Mouse (Mus musculus): ENCODE results near the gene Clstn2. TPM values are rescaled to one million over a fixed set of nuclear protein-coding genes. Genes with fewer than 3 reads are reported as not detected.

The Clstn2 gene
- polyA plus RNA-seq, 1 experiment from 2014 or later = 1.1 TPM

DNA sequence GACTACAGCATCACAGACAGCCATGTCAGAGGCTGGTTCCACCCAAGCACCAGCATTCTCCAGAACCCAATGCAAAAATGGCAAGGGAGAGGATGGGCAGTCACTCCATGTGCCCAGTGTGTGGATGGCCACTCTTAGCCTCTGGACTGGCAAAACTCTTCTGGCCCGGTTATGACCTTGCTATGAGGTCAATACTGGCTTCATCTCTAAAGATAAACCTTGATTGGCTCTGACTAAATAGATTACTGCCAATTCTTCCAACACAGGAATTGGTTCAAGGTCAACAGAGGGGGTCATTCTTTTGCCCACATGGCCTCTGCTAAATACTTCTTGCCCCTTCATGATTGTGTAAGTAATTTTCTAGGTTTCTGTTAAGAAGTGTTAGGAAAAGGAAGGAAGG, 505.1 kb downstream of the Clstn2 start:
- Histone ChIP-seq H3K27ac (ENCODE audit: low read depth) (no peak overlapping the region), H3K27me3 (replicated peaks; ENCODE audit: control insufficient read depth, insufficient read depth, low read length) (no peaks in the 10 kb centered on the region), H3K4me3 (ENCODE audit: low read depth, low read length) (no peak overlapping the region), H3K4me1 (replicated peaks; ENCODE audit: control insufficient read depth, insufficient read depth, low read length) (no peaks in the 10 kb centered on the region), H3K36me3 (ENCODE audit: control insufficient read depth, insufficient read depth, low read length) (no peaks in the 10 kb centered on the region), H3K9me3 (ENCODE audit: control insufficient read depth, low read length) (no peaks in the 10 kb centered on the region), H3K4me2 (ENCODE audit: low read length) (no peak overlapping the region), H3K9ac (ENCODE audit: low read length) (no peak overlapping the region)
- DNase-seq (ENCODE audit: low spot score) (no peak), ATAC-seq (replicated peaks; ENCODE audit: low FRiP score, low TSS enrichment, low read depth) (no peak)
- 80% methylated on average over 1 of the region's 1 CpGs for WGBS

- 88% methylated on average over 1 of the region's 1 CpGs for WGBS
- no peaks in the 10 kb centered on the region for H3K4me1 ChIP-seq (replicated peaks; ENCODE audit: control insufficient read depth, insufficient read depth, low read length)
- H3K9me3 ChIP-seq (ENCODE audit: control insufficient read depth, low read length) = no peaks in the 10 kb centered on the region
- no peaks in the 10 kb centered on the region for H3K36me3 ChIP-seq (ENCODE audit: control insufficient read depth, insufficient read depth, low read length)
- DNase-seq (ENCODE audit: low spot score) (no peak), ATAC-seq (replicated peaks; ENCODE audit: low FRiP score, low TSS enrichment, low read depth) (no peak)
- H3K27ac ChIP-seq (ENCODE audit: low read depth) = no peak overlapping the region
- H3K27me3 ChIP-seq (replicated peaks; ENCODE audit: control insufficient read depth, insufficient read depth, low read length) = no peaks in the 10 kb centered on the region
- no peak overlapping the region for H3K9ac ChIP-seq (ENCODE audit: low read length)
- H3K4me3 ChIP-seq (ENCODE audit: low read depth, low read length) = no peak overlapping the region
- H3K4me2 ChIP-seq (ENCODE audit: low read length) = no peak overlapping the region
Measured at GRCm38 (mm10) chr9:97527276-97527675, 505.7 kb downstream of the Clstn2 start.

DNA sequence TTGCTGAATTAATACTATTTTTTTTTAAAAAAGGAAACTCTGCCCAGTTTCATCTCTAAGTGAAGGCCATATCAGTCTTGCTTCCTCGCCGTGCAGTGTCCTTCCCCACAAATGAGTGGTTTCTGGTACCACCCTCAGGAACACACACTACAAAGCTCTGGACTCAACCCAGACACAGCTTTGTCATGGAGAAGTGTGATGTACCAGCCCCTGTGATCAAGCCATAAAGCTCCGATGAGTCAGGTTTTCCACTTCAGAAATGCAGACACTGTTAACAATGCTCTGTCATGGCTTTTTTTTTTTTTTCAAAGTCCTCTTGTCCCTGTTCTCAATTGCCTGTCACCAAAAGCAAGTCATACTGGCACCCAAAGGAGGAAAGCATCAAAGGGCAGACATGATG, 507.4 kb downstream of the Clstn2 start:
- no peaks in the 10 kb centered on the region for H3K36me3 ChIP-seq (ENCODE audit: control insufficient read depth, insufficient read depth, low read length)
- H3K4me2 ChIP-seq (ENCODE audit: low read length) = no peak overlapping the region
- H3K4me1 ChIP-seq (replicated peaks; ENCODE audit: control insufficient read depth, insufficient read depth, low read length) = no peaks in the 10 kb centered on the region
- no peaks in the 10 kb centered on the region for H3K9me3 ChIP-seq (ENCODE audit: control insufficient read depth, low read length)
- no peak overlapping the region for H3K27ac ChIP-seq (ENCODE audit: low read depth)
- ATAC-seq (replicated peaks; ENCODE audit: low FRiP score, low TSS enrichment, low read depth) = no peak
- H3K27me3 ChIP-seq (replicated peaks; ENCODE audit: control insufficient read depth, insufficient read depth, low read length) = no peaks in the 10 kb centered on the region
- no peak for DNase-seq (ENCODE audit: low spot score)
- H3K4me3 ChIP-seq (ENCODE audit: low read depth, low read length) = no peak overlapping the region
- 83% methylated on average over 3 of the region's 3 CpGs for WGBS
- H3K9ac ChIP-seq (ENCODE audit: low read length) = no peak overlapping the region

DNA sequence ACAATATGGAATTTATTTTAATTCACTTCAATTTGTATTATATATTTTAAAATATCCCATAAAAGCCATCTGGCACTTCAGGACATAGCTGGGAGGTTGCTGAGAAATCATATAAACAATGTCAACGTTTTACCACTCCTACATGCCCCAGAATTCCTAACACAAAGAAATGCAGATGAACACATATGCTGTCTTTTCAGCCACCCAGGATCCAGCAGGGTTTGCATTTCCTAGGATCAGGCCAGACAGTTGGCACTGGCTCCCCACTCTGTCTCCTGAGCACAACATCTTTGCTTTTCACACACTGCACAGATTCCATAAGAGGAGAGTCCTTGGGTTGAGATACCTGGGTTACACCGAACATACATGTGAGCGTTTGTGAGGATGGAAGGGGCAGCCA, 508.1 kb downstream of the Clstn2 start:
- H3K9ac ChIP-seq (ENCODE audit: low read length) = no peak overlapping the region
- H3K27me3 ChIP-seq (replicated peaks; ENCODE audit: control insufficient read depth, insufficient read depth, low read length) = no peaks in the 10 kb centered on the region
- H3K9me3 ChIP-seq (ENCODE audit: control insufficient read depth, low read length) = no peaks in the 10 kb centered on the region
- no peak for ATAC-seq (replicated peaks; ENCODE audit: low FRiP score, low TSS enrichment, low read depth)
- no peak for DNase-seq (ENCODE audit: low spot score)
- H3K4me2 ChIP-seq (ENCODE audit: low read length) = no peak overlapping the region
- H3K4me1 ChIP-seq (replicated peaks; ENCODE audit: control insufficient read depth, insufficient read depth, low read length) = no peaks in the 10 kb centered on the region
- H3K36me3 ChIP-seq (ENCODE audit: control insufficient read depth, insufficient read depth, low read length) = no peaks in the 10 kb centered on the region
- H3K27ac ChIP-seq (ENCODE audit: low read depth) = no peak overlapping the region
- H3K4me3 ChIP-seq (ENCODE audit: low read depth, low read length) = no peak overlapping the region
- WGBS = 68% methylated on average over 3 of the region's 3 CpGs

GRCm38 (mm10) chr9:97520771-97521170, 512.2 kb downstream of the Clstn2 start:
- Histone ChIP-seq H3K4me1 (replicated peaks; ENCODE audit: control insufficient read depth, insufficient read depth, low read length) (no peaks in the 10 kb centered on the region), H3K4me3 (ENCODE audit: low read depth, low read length) (no peak overlapping the region), H3K9ac (ENCODE audit: low read length) (no peak overlapping the region), H3K27me3 (replicated peaks; ENCODE audit: control insufficient read depth, insufficient read depth, low read length) (no peaks in the 10 kb centered on the region), H3K9me3 (ENCODE audit: control insufficient read depth, low read length) (no peaks in the 10 kb centered on the region), H3K4me2 (ENCODE audit: low read length) (no peak overlapping the region), H3K36me3 (ENCODE audit: control insufficient read depth, insufficient read depth, low read length) (no peaks in the 10 kb centered on the region), H3K27ac (ENCODE audit: low read depth) (no peak overlapping the region)
- WGBS = 94% methylated on average over 3 of the region's 3 CpGs
- no peak for DNase-seq (ENCODE audit: low spot score)
- no peak for ATAC-seq (replicated peaks; ENCODE audit: low FRiP score, low TSS enrichment, low read depth)

DNA sequence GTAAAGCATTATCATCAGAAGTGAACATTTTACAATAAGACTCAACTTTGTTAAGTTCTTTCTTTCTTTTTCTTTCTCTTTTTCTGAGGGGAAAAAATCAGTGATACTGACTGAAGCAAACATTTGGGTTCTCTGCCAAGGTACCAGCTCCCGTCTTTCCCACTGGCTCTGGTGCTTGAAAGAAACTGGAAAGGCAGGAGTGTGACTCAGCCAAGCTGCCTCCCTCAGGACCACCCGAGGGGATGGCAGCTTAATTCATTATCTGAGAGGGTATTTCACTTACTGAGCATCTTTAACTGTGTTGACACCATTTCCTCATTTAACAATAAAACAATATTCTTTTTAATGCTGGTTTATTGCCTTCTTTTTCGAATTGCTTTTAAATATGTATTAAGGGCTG, 516.0 kb downstream of the Clstn2 start:
- no peak overlapping the region for H3K27ac ChIP-seq (ENCODE audit: low read depth)
- H3K9me3 ChIP-seq (ENCODE audit: control insufficient read depth, low read length) = no peaks in the 10 kb centered on the region
- no peak for ATAC-seq (replicated peaks; ENCODE audit: low FRiP score, low TSS enrichment, low read depth)
- 54% methylated on average over 3 of the region's 3 CpGs for WGBS
- no peak overlapping the region for H3K4me3 ChIP-seq (ENCODE audit: low read depth, low read length)
- no peaks in the 10 kb centered on the region for H3K36me3 ChIP-seq (ENCODE audit: control insufficient read depth, insufficient read depth, low read length)
- no peak for DNase-seq (ENCODE audit: low spot score)
- H3K9ac ChIP-seq (ENCODE audit: low read length) = no peak overlapping the region
- no peaks in the 10 kb centered on the region for H3K27me3 ChIP-seq (replicated peaks; ENCODE audit: control insufficient read depth, insufficient read depth, low read length)
- no peak overlapping the region for H3K4me2 ChIP-seq (ENCODE audit: low read length)
- no peaks in the 10 kb centered on the region for H3K4me1 ChIP-seq (replicated peaks; ENCODE audit: control insufficient read depth, insufficient read depth, low read length)

- H3K4me2 ChIP-seq (ENCODE audit: low read length) = no peak overlapping the region
- DNase-seq (ENCODE audit: low spot score) (no peak), ATAC-seq (replicated peaks; ENCODE audit: low FRiP score, low TSS enrichment, low read depth) (no peak)
- H3K9ac ChIP-seq (ENCODE audit: low read length) = no peak overlapping the region
- 85% methylated on average over 2 of the region's 2 CpGs for WGBS
- no peaks in the 10 kb centered on the region for H3K27me3 ChIP-seq (replicated peaks; ENCODE audit: control insufficient read depth, insufficient read depth, low read length)
- no peaks in the 10 kb centered on the region for H3K36me3 ChIP-seq (ENCODE audit: control insufficient read depth, insufficient read depth, low read length)
- no peaks in the 10 kb centered on the region for H3K9me3 ChIP-seq (ENCODE audit: control insufficient read depth, low read length)
- H3K4me3 ChIP-seq (ENCODE audit: low read depth, low read length) = no peak overlapping the region
- no peaks in the 10 kb centered on the region for H3K4me1 ChIP-seq (replicated peaks; ENCODE audit: control insufficient read depth, insufficient read depth, low read length)
- no peak overlapping the region for H3K27ac ChIP-seq (ENCODE audit: low read depth)
Measured at GRCm38 (mm10) chr9:97514639-97515038, 518.3 kb downstream of the Clstn2 start.

DNA sequence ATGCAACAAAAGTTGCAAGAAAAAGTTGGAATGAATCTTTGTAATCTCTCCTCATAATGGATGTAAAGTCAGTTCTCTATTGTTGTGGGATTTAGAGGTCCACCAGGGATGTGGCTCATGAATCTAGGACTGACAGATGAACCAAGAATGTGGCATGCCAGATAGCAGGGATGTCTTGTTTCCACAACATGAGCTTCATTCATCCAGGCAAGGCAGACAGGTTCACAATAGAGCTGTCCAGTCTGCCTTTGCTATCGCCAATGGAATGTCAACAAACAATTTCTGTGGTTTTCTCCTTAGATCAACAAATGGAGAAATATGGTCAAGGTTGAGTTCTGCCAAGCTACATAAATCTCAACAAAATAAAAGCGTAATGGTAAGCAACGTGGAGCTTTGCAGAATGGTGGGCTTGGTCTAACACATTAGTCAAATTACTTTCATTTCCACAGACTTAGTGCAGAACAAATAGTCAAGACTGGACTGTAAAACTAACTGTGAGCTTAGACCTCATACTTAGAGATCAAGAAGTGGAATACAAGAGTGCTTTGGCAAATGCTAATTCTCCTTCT, 520.6 kb downstream of the Clstn2 start:
- Histone ChIP-seq H3K4me1 (replicated peaks; ENCODE audit: control insufficient read depth, insufficient read depth, low read length) (no peaks in the 10 kb centered on the region), H3K4me3 (ENCODE audit: low read depth, low read length) (no peak overlapping the region), H3K27ac (ENCODE audit: low read depth) (no peak overlapping the region), H3K9ac (ENCODE audit: low read length) (no peak overlapping the region), H3K27me3 (replicated peaks; ENCODE audit: control insufficient read depth, insufficient read depth, low read length) (no peaks in the 10 kb centered on the region), H3K9me3 (ENCODE audit: control insufficient read depth, low read length) (no peaks in the 10 kb centered on the region), H3K36me3 (ENCODE audit: control insufficient read depth, insufficient read depth, low read length) (no peaks in the 10 kb centered on the region), H3K4me2 (ENCODE audit: low read length) (no peak overlapping the region)
- WGBS = 37% methylated on average over 3 of the region's 3 CpGs
- ATAC-seq (replicated peaks; ENCODE audit: low FRiP score, low TSS enrichment, low read depth) (no peak), DNase-seq (ENCODE audit: low spot score) (no peak)

GRCm38 (mm10) chr9:97501416-97501815, 531.6 kb downstream of the Clstn2 start:
- Histone ChIP-seq H3K9me3 (ENCODE audit: control insufficient read depth, low read length) (no peaks in the 10 kb centered on the region), H3K36me3 (ENCODE audit: control insufficient read depth, insufficient read depth, low read length) (no peaks in the 10 kb centered on the region), H3K9ac (ENCODE audit: low read length) (no peak overlapping the region), H3K4me3 (ENCODE audit: low read depth, low read length) (no peak overlapping the region), H3K4me2 (ENCODE audit: low read length) (no peak overlapping the region), H3K4me1 (replicated peaks; ENCODE audit: control insufficient read depth, insufficient read depth, low read length) (no peaks in the 10 kb centered on the region), H3K27me3 (replicated peaks; ENCODE audit: control insufficient read depth, insufficient read depth, low read length) (no peaks in the 10 kb centered on the region), H3K27ac (ENCODE audit: low read depth) (no peak overlapping the region)
- ATAC-seq (replicated peaks; ENCODE audit: low FRiP score, low TSS enrichment, low read depth) = no peak
- WGBS = 63% methylated on average over 4 of the region's 4 CpGs
- DNase-seq (ENCODE audit: low spot score) = no peak
